Mouse (Mus musculus) hindbrain, embryonic 11.5 days (tissue): Measurements from ENCODE around the gene Slain1. TPM values are rescaled to one million over a fixed set of nuclear protein-coding genes. Genes with fewer than 3 reads are reported as not detected.
"Not testable (repeated sequence)": the region's sequence is repeated elsewhere in the genome, so short reads cannot be mapped to it uniquely, and the experiment has no call there.

Experiments used
- ATAC-seq: fragments of 200-750 bp; cut with Nextera tagmentation; 2 replicates; pipeline ENCODE4 v1.8.0; 2017; ENCODE audit warnings: mild to moderate bottlenecking, moderate TSS enrichment, moderate library complexity; ENCODE audit not compliant: low FRiP score
- DNase-seq: peaks from one replicate; pipeline ENCODE4 v3.0.0-alpha.2; 2015; ENCODE audit warnings: low spot score
- H3K27ac ChIP-seq: fragments of 300-500 bp; sonication (generic); 2 replicates; pipeline ENCODE4 v1.5.1; 2014; ENCODE audit warnings: mild to moderate bottlenecking, low read depth, low read length
- H3K27me3 ChIP-seq: fragments of 300-500 bp; sonication (generic); 2 replicates; pipeline ENCODE4 v1.6.1; 2014; ENCODE audit warnings: mild to moderate bottlenecking, low read length, moderate library complexity, mixed read lengths; ENCODE audit not compliant: control insufficient read depth, insufficient read depth
- H3K36me3 ChIP-seq: fragments of 300-500 bp; sonication (generic); 2 replicates; pipeline ENCODE4 v1.6.1; 2014; ENCODE audit warnings: mild to moderate bottlenecking, low read length, moderate library complexity, mixed read lengths; ENCODE audit not compliant: control insufficient read depth, insufficient read depth
- H3K4me1 ChIP-seq: fragments of 300-500 bp; sonication (generic); replicated peaks from 2 replicates; pipeline ENCODE4 v1.6.1; 2014; ENCODE audit warnings: low read length, mixed read lengths; ENCODE audit not compliant: control insufficient read depth, insufficient read depth
- H3K4me2 ChIP-seq: fragments of 300-500 bp; sonication (generic); replicated peaks from 2 replicates; pipeline ENCODE4 v1.6.1; 2014; ENCODE audit warnings: mild to moderate bottlenecking, low read depth, low read length
- H3K4me3 ChIP-seq: fragments of 300-500 bp; sonication (generic); 2 replicates; pipeline ENCODE4 v1.5.1; 2014; ENCODE audit warnings: low read depth, low read length
- H3K9ac ChIP-seq: fragments of 300-500 bp; sonication (generic); 2 replicates; pipeline ENCODE4 v1.6.1; 2014; ENCODE audit warnings: low read depth, low read length
- H3K9me3 ChIP-seq: fragments of 300-500 bp; sonication (generic); 2 replicates; pipeline ENCODE4 v1.6.1; 2016; ENCODE audit warnings: low read length; ENCODE audit not compliant: control insufficient read depth
- WGBS: fragments of 180-500 bp; shearing (Covaris S2); extraction: QIAGEN DNeasy Blood & Tissue Kit; methylation state at CpG from one replicate; pipeline ENCODE4 v1.1.7; 2014; 5-methylcytosine and 5-hydroxymethylcytosine counted together
- polyA plus RNA-seq: library from polyadenylated mRNA; unstranded; fragments of >200 nt; fragmentation: Nextera tagmentation; extraction: Ambion mirVana; gene quantifications from 2 replicates; pipeline ENCODE4 v1.2.1, GENCODE M21; 2014

Gene Slain1
- polyA plus RNA-seq, 1 experiment from 2014 or later: 13.3 TPM

DNA sequence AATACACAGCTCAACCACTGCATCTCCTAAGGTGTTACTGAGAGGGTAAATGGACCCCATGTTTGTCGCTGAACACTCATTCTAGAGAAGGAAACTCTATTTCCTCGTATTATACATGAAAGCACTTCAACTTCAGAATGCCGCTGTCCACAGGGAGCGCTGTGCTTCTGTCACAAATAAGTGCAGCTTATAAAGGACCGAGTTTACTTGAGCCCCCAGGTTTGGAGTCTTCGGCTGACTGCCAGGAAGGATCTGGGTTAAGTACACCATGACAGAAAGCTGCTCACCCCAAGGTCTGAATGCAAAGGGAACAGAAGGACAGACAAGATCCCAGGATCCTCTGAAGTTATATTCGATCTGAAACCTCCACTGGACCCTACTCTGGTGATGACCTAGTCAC is 91.2 kb downstream of the Slain1 start:
- Histone ChIP-seq H3K4me1 (no peaks in the 10 kb centered on the region), H3K4me3 (no peak overlapping the region), H3K4me2 (no peak overlapping the region), H3K9me3 (no peaks in the 10 kb centered on the region), H3K36me3 (no peaks in the 10 kb centered on the region), H3K9ac (no peak overlapping the region), H3K27ac (no peak overlapping the region), H3K27me3 (no peaks in the 10 kb centered on the region)
- DNase-seq (no peak), ATAC-seq (no peak)
- 87% methylated on average over 7 of the region's 7 CpGs for WGBS

DNA sequence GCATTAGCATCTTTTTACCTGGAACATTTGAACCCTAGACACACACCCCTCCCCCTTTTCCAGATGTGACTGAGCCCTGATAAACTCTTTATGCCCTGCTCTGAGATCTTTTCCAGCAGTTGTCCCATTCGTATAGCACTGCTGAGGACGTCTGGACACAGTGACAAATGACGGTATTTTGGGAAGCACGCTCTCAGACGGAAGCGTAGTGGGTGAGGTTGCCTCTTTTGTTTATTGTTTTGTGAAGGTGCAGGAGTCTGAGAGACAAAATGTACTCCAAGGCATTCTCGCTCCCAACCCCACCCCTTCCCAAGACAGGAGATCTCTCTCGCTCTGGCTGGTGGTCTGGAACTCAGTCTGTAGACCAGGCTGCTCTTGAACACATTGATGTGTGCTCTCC is 92.1 kb downstream of the Slain1 start:
- DNase-seq (no peak), ATAC-seq (no peak)
- H3K4me2 ChIP-seq: no peak overlapping the region
- no peaks in the 10 kb centered on the region for H3K4me1 ChIP-seq
- 66% methylated on average over 8 of the region's 8 CpGs for WGBS
- no peaks in the 10 kb centered on the region for H3K27me3 ChIP-seq
- no peak overlapping the region for H3K4me3 ChIP-seq
- H3K9me3 ChIP-seq: no peaks in the 10 kb centered on the region
- H3K27ac ChIP-seq: no peak overlapping the region
- H3K9ac ChIP-seq: no peak overlapping the region
- H3K36me3 ChIP-seq: no peaks in the 10 kb centered on the region

DNA sequence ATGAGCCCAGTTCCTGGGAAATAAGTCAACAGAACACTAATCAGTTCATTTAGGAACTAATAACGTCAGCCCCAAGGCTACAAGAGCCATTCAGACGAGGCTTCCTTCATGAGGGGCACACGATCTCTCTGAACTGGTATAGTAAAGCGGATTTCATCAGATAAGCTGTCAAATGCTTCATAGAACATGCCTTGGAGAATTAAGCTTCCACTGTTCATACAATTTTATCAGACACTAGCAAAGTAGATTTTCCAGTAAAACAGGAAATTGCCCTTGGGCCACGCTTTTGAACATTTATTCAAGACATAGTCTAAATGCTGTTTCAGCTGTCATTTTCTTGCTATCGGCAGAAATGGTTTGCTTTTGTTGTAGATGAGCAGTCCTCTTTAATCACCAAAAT is 97.3 kb downstream of the Slain1 start:
- Histone ChIP-seq H3K4me2 (no peak overlapping the region), H3K27ac (no peak overlapping the region), H3K4me1 (no peaks in the 10 kb centered on the region), H3K9ac (no peak overlapping the region), H3K4me3 (no peak overlapping the region), H3K27me3 (no peaks in the 10 kb centered on the region), H3K36me3 (no peaks in the 10 kb centered on the region), H3K9me3 (no peaks in the 10 kb centered on the region)
- WGBS: 76% methylated on average over 6 of the region's 6 CpGs
- ATAC-seq (no peak), DNase-seq (no peak)

DNA sequence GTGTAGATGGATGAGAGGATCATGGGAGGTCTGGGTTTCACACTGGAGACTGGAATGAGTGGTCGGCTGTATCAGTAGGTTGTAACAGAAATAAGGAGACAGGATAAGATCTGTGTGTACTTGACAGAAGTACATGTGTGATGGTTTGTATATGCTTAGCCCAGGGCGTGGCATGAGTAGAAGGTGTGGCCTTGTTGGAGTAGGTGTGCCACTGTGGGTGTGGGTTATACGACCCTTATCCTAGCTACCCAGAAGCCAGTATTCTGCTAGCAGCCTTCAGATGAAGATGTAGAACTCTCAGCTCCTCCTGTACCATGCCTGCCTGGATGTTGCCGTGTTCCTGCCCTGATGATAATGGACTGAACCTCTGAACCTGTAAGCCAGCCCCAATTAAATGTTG is 100.6 kb downstream of the Slain1 start:
- not testable (repeated sequence) for H3K4me3 ChIP-seq, H3K4me1 ChIP-seq, H3K9me3 ChIP-seq, H3K36me3 ChIP-seq, H3K27ac ChIP-seq, DNase-seq, H3K27me3 ChIP-seq, H3K9ac ChIP-seq, ATAC-seq, H3K4me2 ChIP-seq
- 89% methylated on average over 4 of the region's 4 CpGs for WGBS

DNA sequence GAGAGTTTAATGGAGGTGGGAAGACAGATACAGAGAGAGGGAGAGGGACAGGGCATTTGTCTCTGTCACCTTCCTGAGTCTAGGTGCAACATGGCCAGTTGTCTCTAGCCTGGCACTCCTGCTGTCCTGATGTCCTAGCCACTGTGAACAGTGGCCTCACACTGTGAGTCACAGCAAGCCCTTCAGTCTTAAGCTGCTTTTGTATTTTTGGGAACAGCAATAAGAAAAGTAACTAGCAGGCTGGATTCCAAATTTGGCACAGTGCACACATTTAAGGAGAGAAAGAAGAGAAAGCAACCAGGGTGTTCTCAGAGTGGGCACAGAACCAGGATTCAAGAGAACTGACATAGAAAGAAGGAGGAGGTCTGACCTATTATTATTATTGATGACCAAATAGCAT is 101.4 kb downstream of the Slain1 start:
- Histone ChIP-seq H3K9me3 (no peaks in the 10 kb centered on the region), H3K9ac (no peak overlapping the region), H3K4me3 (no peak overlapping the region), H3K4me1 (no peaks in the 10 kb centered on the region), H3K4me2 (no peak overlapping the region), H3K27me3 (no peaks in the 10 kb centered on the region), H3K27ac (no peak overlapping the region), H3K36me3 (no peaks in the 10 kb centered on the region)
- DNase-seq (no peak), ATAC-seq (no peak)

DNA sequence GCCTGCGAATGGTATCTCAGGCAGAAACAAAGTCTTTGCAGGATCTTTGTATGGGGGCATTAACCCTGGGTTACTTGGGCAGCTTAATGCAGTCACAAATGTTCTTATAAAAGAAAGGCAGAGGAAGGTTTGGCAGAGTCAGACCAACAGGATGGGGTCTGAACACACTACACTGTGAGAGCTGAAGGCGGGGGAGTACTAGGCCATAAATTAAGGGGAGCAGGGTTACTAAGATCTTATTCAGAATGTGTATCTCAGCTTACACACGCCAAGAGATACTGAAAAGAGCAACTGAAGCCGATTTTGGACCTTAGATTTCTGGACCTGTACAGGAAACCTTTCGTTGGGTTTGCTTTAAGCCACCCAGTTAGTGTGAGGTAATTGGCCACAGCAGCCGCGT is 102.7 kb downstream of the Slain1 start:
- no peak overlapping the region for H3K4me2 ChIP-seq
- no peak overlapping the region for H3K27ac ChIP-seq
- H3K36me3 ChIP-seq: no peaks in the 10 kb centered on the region
- H3K27me3 ChIP-seq: no peaks in the 10 kb centered on the region
- no peak overlapping the region for H3K9ac ChIP-seq
- H3K9me3 ChIP-seq: no peaks in the 10 kb centered on the region
- 93% methylated on average over 7 of the region's 7 CpGs for WGBS
- no peak overlapping the region for H3K4me3 ChIP-seq
- DNase-seq: no peak
- no peaks in the 10 kb centered on the region for H3K4me1 ChIP-seq
- no peak for ATAC-seq

DNA sequence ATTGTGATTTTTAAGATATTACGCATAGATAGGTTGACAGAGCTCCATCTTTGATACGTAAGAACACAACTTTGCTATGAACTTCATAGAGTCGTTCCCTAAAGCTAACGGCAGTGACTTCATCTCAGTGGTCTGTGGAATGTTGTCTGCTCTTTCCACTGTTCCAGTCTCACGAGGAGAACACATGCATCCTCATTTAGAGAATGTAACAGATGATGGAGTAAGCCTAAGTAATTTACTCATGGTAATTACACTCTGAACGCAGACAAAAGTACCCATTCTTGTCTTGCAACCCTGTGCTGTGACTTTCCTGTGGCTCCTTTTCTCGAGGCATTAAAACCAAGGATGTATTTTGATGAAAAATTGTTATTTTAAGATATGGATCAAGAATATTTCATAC is 104.0 kb downstream of the Slain1 start:
- 87% methylated on average over 7 of the region's 7 CpGs for WGBS
- no peaks in the 10 kb centered on the region for H3K36me3 ChIP-seq
- no peak overlapping the region for H3K4me2 ChIP-seq
- ATAC-seq (no peak), DNase-seq (no peak)
- no peaks in the 10 kb centered on the region for H3K27me3 ChIP-seq
- no peak overlapping the region for H3K27ac ChIP-seq
- no peak overlapping the region for H3K9ac ChIP-seq
- no peak overlapping the region for H3K4me3 ChIP-seq
- no peaks in the 10 kb centered on the region for H3K4me1 ChIP-seq
- no peaks in the 10 kb centered on the region for H3K9me3 ChIP-seq

DNA sequence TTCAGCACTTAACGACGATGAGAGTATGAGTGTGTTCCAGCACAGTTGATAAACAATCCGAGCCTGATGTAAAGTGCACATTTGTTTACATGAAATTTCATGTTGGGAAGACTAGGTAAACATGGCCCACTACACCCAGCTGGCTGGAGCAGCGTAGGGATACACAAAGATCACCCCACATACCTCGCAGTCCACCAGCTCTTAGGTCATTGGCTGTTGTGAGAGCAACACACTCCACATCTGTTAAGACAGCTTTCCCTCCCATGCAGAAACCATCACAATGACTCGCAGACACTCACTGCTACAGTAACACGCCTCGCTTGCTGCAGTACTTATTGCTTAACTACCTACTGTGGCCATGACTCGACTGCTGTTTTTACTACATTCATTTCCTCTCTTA is 104.4 kb downstream of the Slain1 start:
- H3K27me3 ChIP-seq: no peaks in the 10 kb centered on the region
- no peak for DNase-seq
- WGBS: 87% methylated on average over 9 of the region's 9 CpGs
- H3K4me3 ChIP-seq: no peak overlapping the region
- H3K27ac ChIP-seq: no peak overlapping the region
- no peak overlapping the region for H3K9ac ChIP-seq
- ATAC-seq: no peak
- no peaks in the 10 kb centered on the region for H3K4me1 ChIP-seq
- H3K4me2 ChIP-seq: no peak overlapping the region
- H3K9me3 ChIP-seq: no peaks in the 10 kb centered on the region
- no peaks in the 10 kb centered on the region for H3K36me3 ChIP-seq
